Mouse (Mus musculus): ENCODE measurements around the gene Fan1.

DNA sequence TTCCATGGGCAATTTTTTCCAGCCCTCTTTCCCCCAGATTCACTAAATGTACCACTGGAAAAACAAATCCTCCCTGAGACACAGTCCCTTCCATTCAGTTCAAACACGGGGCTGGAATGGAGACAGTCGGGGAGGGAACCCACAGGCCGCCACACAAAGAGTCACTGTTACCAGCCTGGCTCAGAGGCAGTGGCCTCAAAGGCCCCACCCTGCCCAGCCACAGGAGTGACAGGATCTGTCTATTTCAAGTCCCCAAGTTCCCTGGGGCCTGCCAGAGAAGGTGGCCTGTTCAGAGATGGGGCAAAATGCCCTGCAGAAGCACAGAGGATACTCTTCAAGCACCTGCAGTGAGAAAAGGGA, 13.3 kb downstream of the Fan1 start:
- TF ChIP-seq GATA1 (IDR thresholded peaks at IDR 0.05; ENCODE audit: low read length) (no peak), TAL1 (IDR thresholded peaks at IDR 0.05; ENCODE audit: low read length) (no peak)

Data from erythroblast, embryonic 14.5 days (primary cell).